Mouse (Mus musculus): ENCODE data around the gene Hook2. TPM values are rescaled to one million over a fixed set of nuclear protein-coding genes. Genes with fewer than 3 reads are reported as not detected.

The Hook2 gene
- polyA plus RNA-seq, 1 experiment from 2014 or later, result 34.5 TPM

- no peak overlapping the region for H3K9ac ChIP-seq (replicated peaks; ENCODE audit: low read depth, low read length)
Measured at GRCm38 (mm10) chr8:85007686-85008085, 17.3 kb downstream of the Hook2 start.

GRCm38 (mm10) chr8:85011242-85011641 lies 20.8 kb downstream of the Hook2 start:
- peaks cover 22% of the 10 kb centered on the region for H3K27me3 ChIP-seq (ENCODE audit: control insufficient read depth, insufficient read depth, low read length)
- H3K27ac ChIP-seq (ENCODE audit: low read length), result no peak overlapping the region
- ATAC-seq (ENCODE audit: insufficient number of reproducible peaks, insufficient read depth, low FRiP score, low read depth), result no peak
- no peak overlapping the region for H3K4me3 ChIP-seq (ENCODE audit: low read depth, low read length)
- H3K9me3 ChIP-seq (ENCODE audit: control insufficient read depth, low read depth, low read length), result no peaks in the 10 kb centered on the region
- H3K9ac ChIP-seq (replicated peaks; ENCODE audit: low read depth, low read length), result no peak overlapping the region
- no peak overlapping the region for H3K4me2 ChIP-seq (replicated peaks; ENCODE audit: low read depth, low read length)
- H3K36me3 ChIP-seq (ENCODE audit: control insufficient read depth, insufficient read depth, low read length), result no peaks in the 10 kb centered on the region
- WGBS, result 12% methylated on average over 28 of the region's 28 CpGs
- H3K4me1 ChIP-seq (ENCODE audit: control insufficient read depth, insufficient read depth, low read length), result peaks cover 4% of the 10 kb centered on the region; the same call in 1 of the 2 replicates

More at GRCm38 (mm10) chr8:85007686-85008085, 17.3 kb downstream of the Hook2 start:
- no peak overlapping the region for H3K27ac ChIP-seq (ENCODE audit: low read length)
- peaks cover 18% of the 10 kb centered on the region for H3K27me3 ChIP-seq (ENCODE audit: control insufficient read depth, insufficient read depth, low read length)
- no peak overlapping the region for H3K4me3 ChIP-seq (ENCODE audit: low read depth, low read length)
- no peaks in the 10 kb centered on the region for H3K36me3 ChIP-seq (ENCODE audit: control insufficient read depth, insufficient read depth, low read length)
- no peak overlapping the region for H3K4me2 ChIP-seq (replicated peaks; ENCODE audit: low read depth, low read length)
- no peaks in the 10 kb centered on the region for H3K4me1 ChIP-seq (ENCODE audit: control insufficient read depth, insufficient read depth, low read length)
- ATAC-seq (ENCODE audit: insufficient number of reproducible peaks, insufficient read depth, low FRiP score, low read depth), result no peak
- H3K9me3 ChIP-seq (ENCODE audit: control insufficient read depth, low read depth, low read length), result no peaks in the 10 kb centered on the region
- WGBS, result 19% methylated on average over 25 of the region's 25 CpGs

- Histone ChIP-seq H3K4me1 (ENCODE audit: control insufficient read depth, insufficient read depth, low read length) (peaks cover 4% of the 10 kb centered on the region; the same call in 1 of the 2 replicates), H3K27me3 (ENCODE audit: control insufficient read depth, insufficient read depth, low read length) (peaks cover 20% of the 10 kb centered on the region), H3K27ac (ENCODE audit: low read length) (no peak overlapping the region), H3K4me3 (ENCODE audit: low read depth, low read length) (peak overlapping the region; percentile 12; the same call in 1 of the 2 replicates), H3K36me3 (ENCODE audit: control insufficient read depth, insufficient read depth, low read length) (peaks cover 3% of the 10 kb centered on the region), H3K9me3 (ENCODE audit: control insufficient read depth, low read depth, low read length) (no peaks in the 10 kb centered on the region), H3K4me2 (replicated peaks; ENCODE audit: low read depth, low read length) (peak overlapping the region; percentile 47), H3K9ac (replicated peaks; ENCODE audit: low read depth, low read length) (no peak overlapping the region; the same call in 1 of the 2 replicates)
- peak; percentile 64 for ATAC-seq (ENCODE audit: insufficient number of reproducible peaks, insufficient read depth, low FRiP score, low read depth)
- WGBS, result 5% methylated on average over 26 of the region's 26 CpGs
Measured at GRCm38 (mm10) chr8:85013230-85013840, 22.9 kb downstream of the Hook2 start.

GRCm38 (mm10) chr8:85014431-85014830 lies 24.0 kb downstream of the Hook2 start, which contains the start of gene Best2:
Best2 (minus strand) TSS chr8:85014531.
- Histone ChIP-seq H3K4me1 (ENCODE audit: control insufficient read depth, insufficient read depth, low read length) (peaks cover 4% of the 10 kb centered on the region; the same call in 1 of the 2 replicates), H3K4me3 (ENCODE audit: low read depth, low read length) (peak within 1 kb of the TSS; percentile 12; the same call in 1 of the 2 replicates), H3K36me3 (ENCODE audit: control insufficient read depth, insufficient read depth, low read length) (peaks cover 14% of the 10 kb centered on the region), H3K9me3 (ENCODE audit: control insufficient read depth, low read depth, low read length) (no peaks in the 10 kb centered on the region), H3K27me3 (ENCODE audit: control insufficient read depth, insufficient read depth, low read length) (peaks cover 15% of the 10 kb centered on the region), H3K9ac (replicated peaks; ENCODE audit: low read depth, low read length) (no peak within 1 kb of the TSS; the same call in 1 of the 2 replicates), H3K4me2 (replicated peaks; ENCODE audit: low read depth, low read length) (peak within 1 kb of the TSS; percentile 47), H3K27ac (ENCODE audit: low read length) (no peak within 1 kb of the TSS)
- ATAC-seq (ENCODE audit: insufficient number of reproducible peaks, insufficient read depth, low FRiP score, low read depth), result no peak
- whole genome bisulfite sequencing, result 46% methylated on average over 2 of the region's 2 CpGs

GRCm38 (mm10) chr8:85016724-85017123 lies 26.3 kb downstream of the Hook2 start:
- peaks cover 4% of the 10 kb centered on the region; the same call in 1 of the 2 replicates for H3K4me1 ChIP-seq (ENCODE audit: control insufficient read depth, insufficient read depth, low read length)
- no peak for ATAC-seq (ENCODE audit: insufficient number of reproducible peaks, insufficient read depth, low FRiP score, low read depth)
- WGBS, result 55% methylated on average over 10 of the region's 10 CpGs
- 0 out of 2 replicates have a peak, but pooled peaks cover 4% of the 10 kb centered on the region for H3K27me3 ChIP-seq (ENCODE audit: control insufficient read depth, insufficient read depth, low read length)
- no peak overlapping the region for H3K4me2 ChIP-seq (replicated peaks; ENCODE audit: low read depth, low read length)
- H3K36me3 ChIP-seq (ENCODE audit: control insufficient read depth, insufficient read depth, low read length), result peaks cover 31% of the 10 kb centered on the region
- H3K9ac ChIP-seq (replicated peaks; ENCODE audit: low read depth, low read length), result no peak overlapping the region
- no peak overlapping the region for H3K4me3 ChIP-seq (ENCODE audit: low read depth, low read length)
- H3K9me3 ChIP-seq (ENCODE audit: control insufficient read depth, low read depth, low read length), result no peaks in the 10 kb centered on the region
- 0 out of 2 replicates have a peak overlapping the region, but pooled peaks have one; percentile 33 for H3K27ac ChIP-seq (ENCODE audit: low read length)

GRCm38 (mm10) chr8:85017209-85017608 lies 26.8 kb downstream of the Hook2 start:
- 0 out of 2 replicates have a peak, but pooled peaks cover 3% of the 10 kb centered on the region for H3K27me3 ChIP-seq (ENCODE audit: control insufficient read depth, insufficient read depth, low read length)
- ATAC-seq (ENCODE audit: insufficient number of reproducible peaks, insufficient read depth, low FRiP score, low read depth), result no peak
- peaks cover 4% of the 10 kb centered on the region; the same call in 1 of the 2 replicates for H3K4me1 ChIP-seq (ENCODE audit: control insufficient read depth, insufficient read depth, low read length)
- no peak overlapping the region for H3K4me3 ChIP-seq (ENCODE audit: low read depth, low read length)
- H3K9ac ChIP-seq (replicated peaks; ENCODE audit: low read depth, low read length), result no peak overlapping the region
- H3K9me3 ChIP-seq (ENCODE audit: control insufficient read depth, low read depth, low read length), result no peaks in the 10 kb centered on the region
- H3K4me2 ChIP-seq (replicated peaks; ENCODE audit: low read depth, low read length), result no peak overlapping the region
- peaks cover 36% of the 10 kb centered on the region for H3K36me3 ChIP-seq (ENCODE audit: control insufficient read depth, insufficient read depth, low read length)
- 49% methylated on average over 5 of the region's 5 CpGs for WGBS
- peak overlapping the region; percentile 33; the same call in 1 of the 2 replicates for H3K27ac ChIP-seq (ENCODE audit: low read length)

GRCm38 (mm10) chr8:85021514-85022055 lies 31.2 kb downstream of the Hook2 start:
- no peak overlapping the region for H3K4me3 ChIP-seq (ENCODE audit: low read depth, low read length)
- no peak overlapping the region for H3K4me2 ChIP-seq (replicated peaks; ENCODE audit: low read depth, low read length)
- 100% methylated on average over 3 of the region's 3 CpGs for WGBS
- H3K4me1 ChIP-seq (ENCODE audit: control insufficient read depth, insufficient read depth, low read length), result peaks cover 15% of the 10 kb centered on the region
- H3K36me3 ChIP-seq (ENCODE audit: control insufficient read depth, insufficient read depth, low read length), result peaks cover 48% of the 10 kb centered on the region
- ATAC-seq (ENCODE audit: insufficient number of reproducible peaks, insufficient read depth, low FRiP score, low read depth), result no peak
- H3K27me3 ChIP-seq (ENCODE audit: control insufficient read depth, insufficient read depth, low read length), result no peaks in the 10 kb centered on the region
- H3K9me3 ChIP-seq (ENCODE audit: control insufficient read depth, low read depth, low read length), result no peaks in the 10 kb centered on the region
- H3K27ac ChIP-seq (ENCODE audit: low read length), result no peak overlapping the region
- no peak overlapping the region for H3K9ac ChIP-seq (replicated peaks; ENCODE audit: low read depth, low read length)

- H3K36me3 ChIP-seq (ENCODE audit: control insufficient read depth, insufficient read depth, low read length), result peaks cover 40% of the 10 kb centered on the region
- H3K27ac ChIP-seq (ENCODE audit: low read length), result no peak overlapping the region
- H3K4me2 ChIP-seq (replicated peaks; ENCODE audit: low read depth, low read length), result no peak overlapping the region
- no peaks in the 10 kb centered on the region for H3K27me3 ChIP-seq (ENCODE audit: control insufficient read depth, insufficient read depth, low read length)
- peaks cover 24% of the 10 kb centered on the region for H3K4me1 ChIP-seq (ENCODE audit: control insufficient read depth, insufficient read depth, low read length)
- no peak for ATAC-seq (ENCODE audit: insufficient number of reproducible peaks, insufficient read depth, low FRiP score, low read depth)
- 97% methylated on average over 3 of the region's 3 CpGs for WGBS
- H3K9me3 ChIP-seq (ENCODE audit: control insufficient read depth, low read depth, low read length), result no peaks in the 10 kb centered on the region
- H3K9ac ChIP-seq (replicated peaks; ENCODE audit: low read depth, low read length), result no peak overlapping the region
- H3K4me3 ChIP-seq (ENCODE audit: low read depth, low read length), result no peak overlapping the region
Measured at GRCm38 (mm10) chr8:85023846-85024245, 33.4 kb downstream of the Hook2 start.
